Mouse (Mus musculus) naive thymus-derived CD4-positive, alpha-beta T cell, adult 5 months (primary cell): ENCODE measurements around the gene 4930568D16Rik. TPM values are rescaled to one million over a fixed set of nuclear protein-coding genes. Genes with fewer than 3 reads are reported as not detected.

Experiments used
- polyA plus RNA-seq: library from polyadenylated mRNA; unstranded; fragments of 100-300 nt; shearing (Covaris generic); gene quantifications from one replicate; pipeline ENCODE4 v1.2.1, GENCODE M21; 2017

The 4930568D16Rik gene
- not detected for polyA plus RNA-seq

DNA sequence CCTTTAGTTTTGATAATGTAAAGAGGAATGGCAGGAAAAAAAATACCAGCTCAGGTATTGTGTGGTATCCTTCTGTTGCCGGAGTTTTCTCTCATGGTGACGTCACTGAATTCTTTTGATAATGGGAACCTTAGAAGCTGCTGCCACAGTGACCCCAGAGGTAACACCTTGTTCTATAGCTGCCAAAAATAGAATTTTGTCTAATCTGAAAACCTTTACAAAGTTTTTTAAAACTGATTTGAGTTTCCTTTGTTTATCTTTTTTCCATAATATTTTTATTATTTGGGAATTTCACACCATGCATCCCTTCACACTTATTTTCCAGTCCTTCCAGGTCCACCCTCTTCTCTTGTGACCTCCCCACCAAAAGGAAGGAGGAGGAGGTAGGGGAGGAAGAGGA lies at the start of gene 4930568D16Rik:
Gene 4930568D16Rik (minus strand): TSS at position 101 of the 400 bp plus-strand sequence.

DNA sequence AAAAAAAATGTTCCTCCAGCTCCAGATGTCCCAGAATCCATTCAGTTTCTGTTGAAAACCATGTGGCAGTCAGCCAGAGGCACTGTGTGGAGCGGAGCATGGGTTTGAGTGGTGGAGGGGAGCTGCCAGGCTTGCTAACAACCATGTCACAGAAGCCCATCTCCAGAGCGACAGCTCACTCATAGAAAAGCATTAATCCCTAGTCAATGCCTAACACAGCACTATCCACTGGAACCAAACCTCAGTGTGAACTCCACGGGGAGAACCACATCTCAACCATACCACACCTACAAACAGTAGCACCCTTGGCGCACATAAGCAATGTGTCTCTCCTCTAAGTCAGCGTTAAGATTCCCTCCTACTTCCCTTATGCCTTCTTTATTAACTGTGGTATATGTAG lies 29.6 kb upstream of the 4930568D16Rik start, which contains the start of gene 4930402F06Rik:
Gene 4930402F06Rik (minus strand): TSS at position 80 of the 400 bp plus-strand sequence.

GRCm38 (mm10) chr2:35336388-35337280 lies 30.9 kb downstream of the 4930568D16Rik start, which contains the start of gene Stom:
Stom (minus strand) TSS chr2:35336976.

Other genes starting within 250 kb of the 4930568D16Rik start
- gene Rab14, start 166.6 kb downstream of the 4930568D16Rik start, polyA plus RNA-seq = 221 TPM
- 48.3 TPM for gene Gsn, start 111.3 kb downstream of the 4930568D16Rik start, polyA plus RNA-seq
- 1.3 TPM for gene Stom, start 30.8 kb downstream of the 4930568D16Rik start, polyA plus RNA-seq
- not detected for gene 4930402F06Rik, start 29.4 kb upstream of the 4930568D16Rik start, polyA plus RNA-seq
- 9.6 TPM for gene Ggta1, start 95.5 kb upstream of the 4930568D16Rik start, polyA plus RNA-seq
- not detected for gene Dab2ip, start 190.5 kb upstream of the 4930568D16Rik start, polyA plus RNA-seq